In the genomic region with DNA sequence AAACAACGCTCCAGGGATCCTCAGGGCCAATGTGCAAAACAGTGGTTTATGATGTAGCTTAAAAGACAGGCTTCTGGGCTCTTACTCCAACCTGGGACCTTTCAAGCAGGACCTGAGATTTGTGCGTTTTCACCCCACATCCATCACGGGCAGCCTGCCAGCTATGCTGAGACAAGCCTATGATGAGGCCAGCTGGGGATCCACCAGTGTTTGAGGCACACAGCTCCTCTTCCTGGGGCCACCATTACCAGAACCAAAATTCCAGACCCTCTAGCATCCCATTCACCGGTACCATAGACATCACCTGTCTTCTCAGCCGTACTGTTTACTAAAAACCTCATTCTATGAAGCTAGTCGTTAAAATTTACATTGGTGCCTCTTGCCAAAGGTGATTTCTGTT, we compare ENCODE assay signal across 13 mouse cellular contexts.
DNase-seq lines count a peak whose midpoint lies in the region.
"Had no signal": no experiment of that assay in that cellular context is flagged by ENCODE, and none has a peak within 500 bp of the region (broad histone marks: within the 10 kb centered on the region; RNA-seq: fewer than 3 reads in every experiment).

No protein-coding gene starts in this region.

- DNase-seq in embryo, embryonic 11.5 days (ENCODE audit: low read depth, low spot score), result peak; percentile 7
- no peak for DNase-seq in embryo, embryonic 9.5 days (ENCODE audit: extremely low spot score)
- DNase-seq in left cerebral cortex, postnatal 4 days, result peak; percentile 13
- no peak for DNase-seq in left cerebral cortex, postnatal 14 days (ENCODE audit: low spot score in 2 of 2)
- DNase-seq in right cerebral cortex, postnatal 14 days, result peak; percentile 13
- DNase-seq in right cerebral cortex, adult 18-20 months, result no peak
- no peak for DNase-seq in lung, adult 18-20 months
- DNase-seq: adrenal gland, postnatal 14 days; cerebellum, adult 11-12 months; forebrain, postnatal 0 days; gastrocnemius, postnatal 36 days; heart, adult 11 months; heart, postnatal 36 days had no signal

- intact Hi-C loops in left cerebral cortex, postnatal 4 days (cut with DNase I), result no loop called here
- intact Hi-C loops in left cerebral cortex, postnatal 14 days (cut with DNase I), result no loop called here

Comparison
In these comparisons a context has a peak if more than half of its experiments do, and no peak if none do; other contexts are left out.
1. DNase-seq: peak in embryo, embryonic 11.5 days (single experiment), left cerebral cortex, postnatal 4 days (single experiment) and right cerebral cortex, postnatal 14 days (single experiment); none in embryo, embryonic 9.5 days (single experiment), left cerebral cortex, postnatal 14 days (0 of 2), right cerebral cortex, adult 18-20 months (single experiment) and lung, adult 18-20 months (0 of 2).